Mouse (Mus musculus): ENCODE results near the gene Btf3.

GRCm38 (mm10) chr13:98274023-98274422 lies 42.8 kb downstream of the Btf3 start:
- no peak for TF ChIP-seq CTCF (IDR thresholded peaks at IDR 0.05)
- no peak for TF ChIP-seq EP300 (IDR thresholded peaks at IDR 0.05)

Measured in lung, postnatal 0 days (tissue).